Mouse (Mus musculus) midbrain, embryonic 16.5 days (tissue): Measurements from ENCODE around the gene Itprip. TPM values are rescaled to one million over a fixed set of nuclear protein-coding genes. Genes with fewer than 3 reads are reported as not detected.

Experiments
- ATAC-seq: fragments of 200-750 bp; cut with Nextera tagmentation; 2 replicates; pipeline ENCODE4 v1.8.0; 2017; ENCODE audit warnings: moderate TSS enrichment
- H3K27ac ChIP-seq: fragments of 300-500 bp; sonication (generic); 2 replicates; pipeline ENCODE4 v1.5.1; 2014; ENCODE audit warnings: mild to moderate bottlenecking, low read length, mixed read lengths
- H3K27me3 ChIP-seq: fragments of 300-500 bp; sonication (generic); 2 replicates; pipeline ENCODE4 v1.6.1; 2014; ENCODE audit warnings: low read depth, low read length, mixed read lengths; ENCODE audit not compliant: control insufficient read depth, insufficient read depth
- H3K36me3 ChIP-seq: fragments of 300-500 bp; sonication (generic); 2 replicates; pipeline ENCODE4 v1.6.1; 2014; ENCODE audit warnings: mild to moderate bottlenecking, low read length, moderate library complexity, mixed read lengths; ENCODE audit not compliant: control insufficient read depth, insufficient read depth
- H3K4me1 ChIP-seq: fragments of 300-500 bp; sonication (generic); 2 replicates; pipeline ENCODE4 v1.6.1; 2014; ENCODE audit warnings: mild to moderate bottlenecking, low read length, mixed read lengths; ENCODE audit not compliant: control insufficient read depth, insufficient read depth
- H3K4me2 ChIP-seq: fragments of 300-500 bp; sonication (generic); 2 replicates; pipeline ENCODE4 v1.6.1; 2014; ENCODE audit warnings: mild to moderate bottlenecking, low read length, mixed read lengths
- H3K4me3 ChIP-seq: fragments of 300-500 bp; sonication (generic); 2 replicates; pipeline ENCODE4 v1.5.1; 2014; ENCODE audit warnings: low read depth, mild to moderate bottlenecking, low read length, moderate library complexity, mixed read lengths
- H3K9ac ChIP-seq: fragments of 300-500 bp; sonication (generic); 2 replicates; pipeline ENCODE4 v1.6.1; 2014; ENCODE audit warnings: low read depth, low read length, mixed read lengths
- H3K9me3 ChIP-seq: fragments of 300-500 bp; sonication (generic); replicated peaks from 2 replicates; pipeline ENCODE4 v1.6.1; 2014; ENCODE audit warnings: mild to moderate bottlenecking, low read length, mixed read lengths; ENCODE audit not compliant: control insufficient read depth, poor library complexity, severe bottlenecking
- WGBS: fragments of 180-500 bp; shearing (Covaris S2); extraction: QIAGEN DNeasy Blood & Tissue Kit; methylation state at CpG from one replicate; pipeline ENCODE4 v1.1.7; 2014; 5-methylcytosine and 5-hydroxymethylcytosine counted together
- polyA plus RNA-seq: library from polyadenylated mRNA; unstranded; fragments of >200 nt; fragmentation: Nextera tagmentation; extraction: Ambion mirVana; gene quantifications from 2 replicates; pipeline ENCODE4 v1.2.1, GENCODE M21; 2015

Itprip gene
- polyA plus RNA-seq, result 3.5 and 4.3 TPM in 2 replicates

DNA sequence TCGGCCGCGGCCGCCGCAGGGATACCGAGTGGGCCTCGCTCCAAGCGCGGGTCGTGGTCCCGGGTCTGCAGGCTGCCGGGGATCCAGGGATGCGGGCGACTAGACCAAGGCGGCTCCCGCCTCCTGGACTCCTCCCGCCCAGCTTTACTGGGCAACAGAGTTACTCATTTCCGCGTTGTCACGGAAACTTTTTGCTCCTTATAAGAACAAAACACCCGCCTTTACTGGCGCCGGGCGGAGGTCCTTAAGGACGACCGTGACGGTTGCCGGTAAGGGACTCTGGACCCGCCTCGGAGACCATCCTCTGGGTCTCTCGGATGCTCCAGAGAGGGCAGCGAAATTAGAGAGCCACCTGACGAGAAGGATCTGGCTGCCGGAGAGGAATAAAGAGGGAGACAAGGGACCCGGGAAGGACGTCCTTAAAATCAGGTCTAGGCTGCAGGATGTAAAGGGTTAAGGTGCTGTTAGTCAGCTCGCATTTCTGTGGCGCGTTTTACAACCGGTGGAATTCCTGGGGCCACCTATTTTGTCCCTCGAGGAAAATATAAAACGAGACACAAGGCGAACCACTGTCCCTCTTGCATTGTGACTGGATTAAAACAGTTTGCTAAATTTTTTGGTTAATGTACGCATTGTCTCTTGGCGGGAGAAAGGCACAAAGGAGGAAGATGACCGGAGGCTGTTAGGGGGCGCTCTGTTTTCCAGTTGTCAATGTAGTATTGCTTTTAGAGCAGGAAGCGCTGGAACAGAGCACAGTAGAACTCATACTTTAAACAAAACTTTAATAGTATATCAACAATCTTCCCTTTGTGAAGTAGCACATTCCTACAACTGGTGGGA is at the start of gene Itprip, which contains the start of gene Cfap43:
TSS of gene Itprip (minus strand) at position 174 of the 840 bp plus-strand sequence.
TSS of gene Cfap43 (minus strand) at position 162 of the 840 bp plus-strand sequence.
- peaks cover 23% of the 10 kb centered on the region for H3K4me1 ChIP-seq
- H3K9me3 ChIP-seq, result no peaks in the 10 kb centered on the region
- H3K36me3 ChIP-seq, result no peaks in the 10 kb centered on the region
- ATAC-seq, result peak; percentile 77
- WGBS, result under 1% methylated on average over 48 of the region's 48 CpGs
- peak within 1 kb of the TSS; percentile 74 for H3K27ac ChIP-seq
- H3K27me3 ChIP-seq, result no peaks in the 10 kb centered on the region
- peak within 1 kb of the TSS; percentile 75 for H3K9ac ChIP-seq
- peak within 1 kb of the TSS; percentile 81 for H3K4me2 ChIP-seq
- peak within 1 kb of the TSS; percentile 65 for H3K4me3 ChIP-seq

DNA sequence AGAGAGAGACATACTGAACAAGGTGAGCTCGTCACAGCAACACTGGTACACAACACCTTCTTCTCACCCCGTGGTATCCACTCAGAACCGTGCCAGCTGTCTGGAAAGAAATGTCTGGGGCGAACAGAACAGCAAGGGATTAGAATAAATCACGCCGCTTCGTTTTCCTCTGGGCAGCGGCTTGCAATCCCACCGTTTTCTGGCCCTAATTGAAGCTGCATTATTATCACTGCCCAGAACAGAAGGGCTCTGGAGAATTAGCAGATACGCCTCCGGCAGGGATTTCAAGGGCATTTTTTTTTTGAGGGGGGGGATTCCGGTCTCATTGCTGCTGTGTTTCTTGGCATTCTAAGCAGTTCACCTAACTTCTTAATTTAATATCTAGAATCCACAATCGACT is 39.1 kb upstream of the Itprip start:
- 26% methylated on average over 13 of the region's 13 CpGs for WGBS
- no peak for ATAC-seq
- Histone ChIP-seq H3K9ac (no peak overlapping the region), H3K27me3 (no peaks in the 10 kb centered on the region), H3K9me3 (no peaks in the 10 kb centered on the region), H3K27ac (no peak overlapping the region), H3K4me1 (peaks cover 7% of the 10 kb centered on the region), H3K4me2 (0 out of 2 replicates have a peak overlapping the region, but pooled peaks have one; percentile 16), H3K36me3 (no peaks in the 10 kb centered on the region), H3K4me3 (no peak overlapping the region)

DNA sequence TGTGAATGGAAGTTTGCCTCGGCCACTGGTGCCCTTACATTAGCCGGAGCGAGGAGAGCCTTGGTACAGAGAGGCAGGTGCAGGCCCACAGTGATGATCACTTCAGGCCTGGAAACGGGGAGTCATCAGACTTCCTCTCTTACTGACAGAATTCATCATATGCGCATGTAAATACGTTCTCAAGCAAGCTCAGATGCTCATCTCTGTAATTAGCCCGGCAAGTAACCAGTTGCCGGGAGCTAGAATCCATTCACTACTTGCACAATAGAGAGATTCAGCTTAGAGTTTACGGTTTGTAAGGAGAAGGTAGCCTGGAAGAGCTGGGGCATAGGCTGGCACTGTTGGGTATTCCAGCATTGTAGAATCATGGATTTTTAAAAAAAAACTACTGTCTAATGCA is 34.1 kb upstream of the Itprip start:
- no peaks in the 10 kb centered on the region for H3K36me3 ChIP-seq
- WGBS, result 31% methylated on average over 9 of the region's 9 CpGs
- H3K27me3 ChIP-seq, result no peaks in the 10 kb centered on the region
- H3K4me3 ChIP-seq, result no peak overlapping the region
- ATAC-seq, result no peak
- no peak overlapping the region for H3K9ac ChIP-seq
- no peaks in the 10 kb centered on the region for H3K9me3 ChIP-seq
- peaks cover 11% of the 10 kb centered on the region for H3K4me1 ChIP-seq
- peak overlapping the region; percentile 24; the same call in 1 of the 2 replicates for H3K27ac ChIP-seq
- H3K4me2 ChIP-seq, result no peak overlapping the region

DNA sequence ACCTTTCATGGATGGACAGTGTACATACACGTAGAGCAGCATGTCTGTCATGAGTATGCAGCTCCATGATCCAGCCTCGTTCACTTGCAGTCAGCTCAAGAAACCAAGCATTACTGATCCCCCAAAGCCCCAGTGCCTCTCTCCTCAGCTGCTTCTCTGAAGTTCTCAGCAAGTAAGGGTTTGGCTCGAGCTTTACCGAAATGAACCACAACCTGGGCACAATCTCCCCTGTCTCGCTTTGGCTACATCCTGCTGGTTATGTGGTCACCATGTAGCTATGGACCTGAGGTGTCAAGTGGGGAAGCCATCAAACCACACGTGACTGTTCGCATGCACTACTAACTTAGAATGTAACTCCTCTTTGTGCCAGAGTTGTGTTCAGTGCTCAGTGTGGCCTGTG is 31.8 kb upstream of the Itprip start:
- 92% methylated on average over 7 of the region's 7 CpGs for WGBS
- H3K4me2 ChIP-seq, result no peak overlapping the region
- H3K36me3 ChIP-seq, result no peaks in the 10 kb centered on the region
- H3K4me3 ChIP-seq, result no peak overlapping the region
- H3K9me3 ChIP-seq, result no peaks in the 10 kb centered on the region
- no peak for ATAC-seq
- H3K9ac ChIP-seq, result no peak overlapping the region
- H3K4me1 ChIP-seq, result peaks cover 13% of the 10 kb centered on the region
- no peak overlapping the region for H3K27ac ChIP-seq
- no peaks in the 10 kb centered on the region for H3K27me3 ChIP-seq

DNA sequence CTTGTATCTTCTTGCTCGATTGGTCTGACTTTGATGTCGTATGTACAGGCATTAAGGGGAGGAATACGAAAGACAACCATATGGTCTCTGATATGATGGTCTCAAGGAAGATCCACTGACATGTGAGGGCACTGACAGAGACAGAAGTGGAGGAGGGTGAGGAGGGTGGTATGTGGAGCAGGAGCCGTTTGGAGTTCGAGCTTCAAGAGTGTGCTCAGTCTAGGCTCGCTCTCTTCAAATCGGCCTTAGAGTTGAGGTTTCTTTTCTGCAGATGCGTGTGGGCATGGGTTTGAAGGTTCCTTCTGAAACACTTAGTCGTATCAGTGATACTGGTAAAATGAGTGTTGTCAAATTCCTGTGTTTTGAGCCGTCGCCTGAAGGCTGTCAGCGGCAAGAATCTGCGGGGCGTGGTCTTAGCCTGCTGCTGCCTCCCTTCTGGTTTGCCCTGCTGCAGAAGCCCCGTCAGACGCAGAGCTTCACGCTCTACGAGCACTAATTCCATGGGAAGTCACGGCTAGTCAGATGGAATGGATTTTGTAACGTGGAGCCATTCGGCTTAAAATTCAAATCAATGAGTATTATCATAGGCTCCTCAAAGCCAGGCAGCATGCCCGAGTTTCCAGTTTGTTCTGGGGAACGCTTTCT is 27.8 kb upstream of the Itprip start:
- WGBS, result 36% methylated on average over 23 of the region's 23 CpGs
- Histone ChIP-seq H3K4me2 (peak overlapping the region; percentile 42), H3K27ac (no peak overlapping the region), H3K4me1 (peaks cover 4% of the 10 kb centered on the region; the same call in 1 of the 2 replicates), H3K4me3 (no peak overlapping the region), H3K9me3 (no peaks in the 10 kb centered on the region), H3K36me3 (no peaks in the 10 kb centered on the region), H3K27me3 (no peaks in the 10 kb centered on the region), H3K9ac (peak overlapping the region; percentile 4; the same call in 1 of the 2 replicates)
- ATAC-seq, result peak; percentile 58; the same call in 1 of the 2 replicates

DNA sequence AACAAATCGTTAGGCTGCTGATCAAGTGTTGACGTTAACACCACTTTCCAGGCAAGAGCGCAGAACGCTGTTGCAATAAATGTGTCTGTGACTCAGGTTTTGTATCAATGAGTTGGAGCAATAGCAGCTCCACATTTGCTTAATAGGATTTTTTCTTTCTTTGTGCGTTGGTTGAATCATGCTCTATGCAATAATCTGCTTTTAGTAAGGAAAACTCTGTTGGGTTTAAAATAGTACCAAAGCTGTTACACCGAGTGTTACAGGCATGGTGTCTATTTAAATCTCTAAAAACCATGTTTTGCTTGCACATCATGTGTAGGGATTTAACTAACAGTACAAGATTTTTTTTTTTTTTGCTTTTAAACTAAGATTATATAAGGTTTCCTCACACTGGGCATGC is 20.3 kb upstream of the Itprip start:
- Histone ChIP-seq H3K4me3 (no peak overlapping the region), H3K27ac (no peak overlapping the region), H3K36me3 (no peaks in the 10 kb centered on the region), H3K9ac (no peak overlapping the region), H3K9me3 (no peaks in the 10 kb centered on the region), H3K4me1 (no peaks in the 10 kb centered on the region), H3K4me2 (no peak overlapping the region), H3K27me3 (peaks cover 3% of the 10 kb centered on the region)
- no peak for ATAC-seq
- WGBS, result 56% methylated on average over 6 of the region's 6 CpGs

DNA sequence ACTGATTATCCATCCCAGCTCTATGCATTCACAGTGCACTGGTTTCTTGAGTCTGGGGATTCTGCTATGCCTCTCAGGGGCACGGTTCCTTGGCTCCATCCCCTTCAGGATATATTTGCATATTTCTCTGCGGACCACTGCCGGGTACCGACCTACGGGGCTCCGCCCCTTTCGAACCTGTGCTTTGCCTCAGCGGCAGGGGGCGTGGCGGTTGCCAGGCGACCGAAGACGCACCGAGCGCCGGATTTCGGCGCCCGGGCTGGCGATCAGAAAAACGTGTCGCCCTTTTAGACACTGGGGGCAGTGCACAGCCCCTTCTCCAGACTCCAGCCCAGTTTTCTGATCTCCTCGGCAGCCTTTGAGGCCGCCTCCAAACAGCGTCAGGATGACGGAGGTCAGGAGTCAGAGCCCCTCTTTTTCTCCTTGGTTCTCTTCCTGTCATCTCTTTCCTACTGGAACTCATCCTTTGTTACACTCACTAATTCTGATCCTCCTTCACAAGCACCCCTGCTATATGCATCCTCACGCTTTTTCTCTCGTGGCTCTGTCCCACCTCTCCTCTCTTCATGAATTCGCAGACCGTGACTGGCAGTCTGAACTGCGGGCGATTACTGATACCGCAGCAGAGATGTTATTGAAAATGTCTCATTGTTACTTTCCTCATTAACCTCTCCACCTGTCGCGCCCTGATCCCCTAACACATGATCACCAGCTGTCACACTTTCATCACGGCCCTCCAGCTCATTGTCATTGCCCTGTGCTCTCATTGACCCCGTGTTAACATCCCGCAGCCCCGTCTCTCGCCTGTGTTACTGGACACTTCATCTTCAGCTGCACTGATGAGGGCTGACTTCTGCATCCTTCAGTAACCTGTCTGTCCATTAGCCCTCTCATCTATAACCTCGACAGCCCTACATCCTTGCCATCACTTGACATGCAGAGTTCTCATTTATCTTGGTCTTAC is 18.6 kb upstream of the Itprip start, which contains the start of gene Cfap58:
TSS of gene Cfap58 (plus strand) at position 233 of the 964 bp plus-strand sequence.
- Histone ChIP-seq H3K27me3 (peaks cover 3% of the 10 kb centered on the region), H3K4me2 (peak within 1 kb of the TSS; percentile 66), H3K27ac (peak within 1 kb of the TSS; percentile 18), H3K9ac (peak within 1 kb of the TSS; percentile 53), H3K4me3 (peak within 1 kb of the TSS; percentile 35), H3K4me1 (no peaks in the 10 kb centered on the region), H3K36me3 (no peaks in the 10 kb centered on the region), H3K9me3 (no peaks in the 10 kb centered on the region)
- 3% methylated on average over 41 of the region's 41 CpGs for WGBS
- ATAC-seq, result peak; percentile 92

DNA sequence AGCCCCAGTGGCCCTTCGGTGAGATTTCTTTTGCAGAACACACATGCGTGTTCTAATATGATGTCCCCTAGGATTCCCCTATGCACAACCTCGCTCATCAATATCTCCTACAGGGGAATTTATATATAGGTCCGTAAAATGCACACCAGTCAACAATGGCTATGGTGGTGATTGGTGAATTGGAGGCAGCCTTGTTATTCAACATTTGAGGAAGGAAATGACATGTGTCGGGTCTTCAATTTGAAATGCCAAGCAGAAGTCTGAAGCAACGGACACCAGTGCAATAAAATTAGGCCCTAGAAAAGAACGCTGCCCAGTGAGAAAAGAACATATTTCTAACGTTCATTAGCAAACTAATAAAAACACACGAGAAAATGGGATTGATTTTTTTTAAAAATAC is 17.8 kb upstream of the Itprip start:
- Histone ChIP-seq H3K9me3 (no peaks in the 10 kb centered on the region), H3K4me1 (no peaks in the 10 kb centered on the region), H3K4me3 (peak overlapping the region; percentile 35), H3K36me3 (no peaks in the 10 kb centered on the region), H3K27ac (0 out of 2 replicates have a peak overlapping the region, but pooled peaks have one; percentile 18), H3K9ac (peak overlapping the region; percentile 53; the same call in 1 of the 2 replicates), H3K27me3 (peaks cover 3% of the 10 kb centered on the region), H3K4me2 (peak overlapping the region; percentile 66)
- WGBS, result 59% methylated on average over 9 of the region's 9 CpGs
- ATAC-seq, result no peak
